Mouse (Mus musculus): ENCODE results near the gene Tssk6.

- TF ChIP-seq POLR2A (IDR thresholded peaks at IDR 0.05; ENCODE audit: extremely low read depth, insufficient read depth, low read length) (no peak), CTCF (IDR thresholded peaks at IDR 0.05; ENCODE audit: low read depth, low read length) (no peak)
Measured at GRCm38 (mm10) chr8:69904096-69904495, 2.1 kb downstream of the Tssk6 start.

Data from liver, adult 2 months (tissue).